Mouse (Mus musculus): Measurements from ENCODE around the gene Trim30c. TPM values are rescaled to one million over a fixed set of nuclear protein-coding genes. Genes with fewer than 3 reads are reported as not detected.
"Not testable (repeated sequence)": the region's sequence is repeated elsewhere in the genome, so short reads cannot be mapped to it uniquely, and the experiment has no call there.

The Trim30c gene
- polyA plus RNA-seq, 1 experiment from 2014 or later = not detected

GRCm38 (mm10) chr7:104340744-104341143 lies 59.9 kb downstream of the Trim30c start:
- H3K9me3 ChIP-seq (replicated peaks); H3K9ac ChIP-seq; H3K27me3 ChIP-seq (replicated peaks); H3K27ac ChIP-seq (ENCODE audit: poor library complexity, severe bottlenecking); H3K4me3 ChIP-seq; H3K4me1 ChIP-seq (replicated peaks); H3K4me2 ChIP-seq: not testable (repeated sequence)
- WGBS = 80% methylated on average over 4 of the region's 4 CpGs
- H3K36me3 ChIP-seq = peaks cover 16% of the 10 kb centered on the region
- peak; percentile 66; the same call in 1 of the 2 replicates for ATAC-seq (ENCODE audit: insufficient number of reproducible peaks, low FRiP score)

GRCm38 (mm10) chr7:104335547-104335946 lies 65.1 kb downstream of the Trim30c start:
- not testable (repeated sequence) for H3K9me3 ChIP-seq (replicated peaks); H3K27me3 ChIP-seq (replicated peaks); H3K4me1 ChIP-seq (replicated peaks); H3K27ac ChIP-seq (ENCODE audit: poor library complexity, severe bottlenecking); ATAC-seq (ENCODE audit: insufficient number of reproducible peaks, low FRiP score); H3K4me3 ChIP-seq; H3K36me3 ChIP-seq; H3K9ac ChIP-seq; H3K4me2 ChIP-seq
- WGBS = 66% methylated on average over 3 of the region's 3 CpGs

Other genes with a start within 250 kb of the Trim30c start
- not detected in 2 replicates for gene Olfm5, start 236.0 kb downstream of the Trim30c start, polyA plus RNA-seq (2016; fragmentation: Nextera tagmentation; extraction: Ambion mirVana)
- gene Olfr648, start 217.4 kb downstream of the Trim30c start, polyA plus RNA-seq (2016; fragmentation: Nextera tagmentation; extraction: Ambion mirVana) = 0.28 and 0.32 TPM in 2 replicates
- gene Olfr649, start 204.9 kb downstream of the Trim30c start, polyA plus RNA-seq (2016; fragmentation: Nextera tagmentation; extraction: Ambion mirVana) = not detected in 2 replicates
- 7.6 and 7.7 TPM in 2 replicates for gene Trim6, start 182.0 kb downstream of the Trim30c start, polyA plus RNA-seq (2016; fragmentation: Nextera tagmentation; extraction: Ambion mirVana)
- gene Trim34a, start 156.4 kb downstream of the Trim30c start, polyA plus RNA-seq (2016; fragmentation: Nextera tagmentation; extraction: Ambion mirVana) = 2.4 TPM in 2 replicates
- gene Trim5, start 112.7 kb downstream of the Trim30c start, polyA plus RNA-seq (2016; fragmentation: Nextera tagmentation; extraction: Ambion mirVana) = 0.53 and 0.64 TPM in 2 replicates
- 10.0 and 11.8 TPM in 2 replicates for gene Trim12a, start 85.4 kb downstream of the Trim30c start, polyA plus RNA-seq (2016; fragmentation: Nextera tagmentation; extraction: Ambion mirVana)
- gene Trim34b, start 71.4 kb downstream of the Trim30c start, polyA plus RNA-seq (2016; fragmentation: Nextera tagmentation; extraction: Ambion mirVana) = 0.17 TPM in 1 of 2 replicates, not detected in the other
- 2.3 and 2.4 TPM in 2 replicates for gene Trim12c, start 47.5 kb downstream of the Trim30c start, polyA plus RNA-seq (2016; fragmentation: Nextera tagmentation; extraction: Ambion mirVana)
- gene Trim30b, start 31.0 kb downstream of the Trim30c start, polyA plus RNA-seq (2016; fragmentation: Nextera tagmentation; extraction: Ambion mirVana) = not detected in 2 replicates
- 0.49 and 0.76 TPM in 2 replicates for gene Trim30a, start 64.4 kb upstream of the Trim30c start, polyA plus RNA-seq (2016; fragmentation: Nextera tagmentation; extraction: Ambion mirVana)
- gene Trim30d, start 107.0 kb upstream of the Trim30c start, polyA plus RNA-seq (2016; fragmentation: Nextera tagmentation; extraction: Ambion mirVana) = 0.23 and 0.31 TPM in 2 replicates
- gene Olfr651, start 149.3 kb upstream of the Trim30c start, polyA plus RNA-seq (2016; fragmentation: Nextera tagmentation; extraction: Ambion mirVana) = not detected in 2 replicates
- not detected in 2 replicates for gene Olfr652, start 160.1 kb upstream of the Trim30c start, polyA plus RNA-seq (2016; fragmentation: Nextera tagmentation; extraction: Ambion mirVana)
- gene Olfr653, start 176.5 kb upstream of the Trim30c start, polyA plus RNA-seq (2016; fragmentation: Nextera tagmentation; extraction: Ambion mirVana) = not detected in 2 replicates
- gene Olfr654, start 186.2 kb upstream of the Trim30c start, polyA plus RNA-seq (2016; fragmentation: Nextera tagmentation; extraction: Ambion mirVana) = not detected in 2 replicates
- not detected in 2 replicates for gene Olfr655, start 200.9 kb upstream of the Trim30c start, polyA plus RNA-seq (2016; fragmentation: Nextera tagmentation; extraction: Ambion mirVana)
- not detected in 2 replicates for gene Olfr656, start 213.1 kb upstream of the Trim30c start, polyA plus RNA-seq (2016; fragmentation: Nextera tagmentation; extraction: Ambion mirVana)
- gene Olfr657, start 224.0 kb upstream of the Trim30c start, polyA plus RNA-seq (2016; fragmentation: Nextera tagmentation; extraction: Ambion mirVana) = not detected in 2 replicates
- 0.05 TPM in 1 of 2 replicates, not detected in the other for gene Olfr658, start 246.5 kb upstream of the Trim30c start, polyA plus RNA-seq (2016; fragmentation: Nextera tagmentation; extraction: Ambion mirVana)

Measured in heart, embryonic 12.5 days (tissue).